Mouse (Mus musculus): ENCODE data around the gene Pde6d. TPM values are rescaled to one million over a fixed set of nuclear protein-coding genes. Genes with fewer than 3 reads are reported as not detected.

Pde6d gene
- polyA plus RNA-seq, 2 experiments, result 63.0 to 63.2 TPM

GRCm38 (mm10) chr1:86506420-86506819 lies 76.0 kb downstream of the Pde6d start:
- peaks cover 40% of the 10 kb centered on the region for H3K4me1 ChIP-seq (ENCODE audit: control insufficient read depth, insufficient read depth, low read length)
- no peak overlapping the region for H3K4me3 ChIP-seq (replicated peaks; ENCODE audit: low read length)
- H3K36me3 ChIP-seq (ENCODE audit: control insufficient read depth, insufficient read depth, low read length), result no peaks in the 10 kb centered on the region
- DNase-seq (ENCODE audit: low spot score) (no peak), ATAC-seq (ENCODE audit: low FRiP score, low read depth) (no peak)
- H3K27me3 ChIP-seq (ENCODE audit: control insufficient read depth, insufficient read depth, low read length), result no peaks in the 10 kb centered on the region
- no peak overlapping the region for H3K9ac ChIP-seq (ENCODE audit: low read depth, low read length, severe bottlenecking)
- H3K27ac ChIP-seq (replicated peaks; ENCODE audit: low read depth, low read length), result no peak overlapping the region
- no peak for TF ChIP-seq POLR2A (IDR thresholded peaks at IDR 0.05; ENCODE audit: borderline replicate concordance, extremely low read depth, insufficient read depth, insufficient read length)
- 93% methylated on average over 5 of the region's 5 CpGs for WGBS
- H3K4me2 ChIP-seq (replicated peaks; ENCODE audit: low read depth, low read length, severe bottlenecking), result no peak overlapping the region
- no peaks in the 10 kb centered on the region for H3K9me3 ChIP-seq (ENCODE audit: control insufficient read depth, low read length)

- no peak overlapping the region for H3K9ac ChIP-seq (ENCODE audit: low read depth, low read length, severe bottlenecking)
- no peaks in the 10 kb centered on the region for H3K9me3 ChIP-seq (ENCODE audit: control insufficient read depth, low read length)
- peak overlapping the region; percentile 99 for H3K27ac ChIP-seq (replicated peaks; ENCODE audit: low read depth, low read length)
- no peak for DNase-seq (ENCODE audit: low spot score)
- H3K4me2 ChIP-seq (replicated peaks; ENCODE audit: low read depth, low read length, severe bottlenecking), result no peak overlapping the region; the same call in 1 of the 2 replicates
- no peaks in the 10 kb centered on the region for H3K27me3 ChIP-seq (ENCODE audit: control insufficient read depth, insufficient read depth, low read length)
- 73% methylated on average over 1 of the region's 1 CpGs for WGBS
- no peak for TF ChIP-seq POLR2A (IDR thresholded peaks at IDR 0.05; ENCODE audit: borderline replicate concordance, extremely low read depth, insufficient read depth, insufficient read length)
- H3K4me1 ChIP-seq (ENCODE audit: control insufficient read depth, insufficient read depth, low read length), result peaks cover 45% of the 10 kb centered on the region
- H3K4me3 ChIP-seq (replicated peaks; ENCODE audit: low read length), result no peak overlapping the region
- no peaks in the 10 kb centered on the region for H3K36me3 ChIP-seq (ENCODE audit: control insufficient read depth, insufficient read depth, low read length)
- no peak for ATAC-seq (ENCODE audit: low FRiP score, low read depth)
These were observed 77.0 kb downstream of the Pde6d start for GRCm38 (mm10) chr1:86505461-86505860.

GRCm38 (mm10) chr1:86504697-86505421 lies 77.6 kb downstream of the Pde6d start:
- Histone ChIP-seq H3K4me1 (ENCODE audit: control insufficient read depth, insufficient read depth, low read length) (peaks cover 45% of the 10 kb centered on the region), H3K9me3 (ENCODE audit: control insufficient read depth, low read length) (no peaks in the 10 kb centered on the region), H3K36me3 (ENCODE audit: control insufficient read depth, insufficient read depth, low read length) (no peaks in the 10 kb centered on the region), H3K4me3 (replicated peaks; ENCODE audit: low read length) (peak overlapping the region; percentile 44), H3K27ac (replicated peaks; ENCODE audit: low read depth, low read length) (peak overlapping the region; percentile 99), H3K9ac (ENCODE audit: low read depth, low read length, severe bottlenecking) (peak overlapping the region; percentile 80), H3K4me2 (replicated peaks; ENCODE audit: low read depth, low read length, severe bottlenecking) (peak overlapping the region; percentile 77), H3K27me3 (ENCODE audit: control insufficient read depth, insufficient read depth, low read length) (no peaks in the 10 kb centered on the region)
- no peak for DNase-seq (ENCODE audit: low spot score)
- 17% methylated on average over 19 of the region's 19 CpGs for WGBS
- no peak for TF ChIP-seq POLR2A (IDR thresholded peaks at IDR 0.05; ENCODE audit: borderline replicate concordance, extremely low read depth, insufficient read depth, insufficient read length)
- no peak for ATAC-seq (ENCODE audit: low FRiP score, low read depth)

- TF ChIP-seq POLR2A (IDR thresholded peaks at IDR 0.05; ENCODE audit: borderline replicate concordance, extremely low read depth, insufficient read depth, insufficient read length), result peak; percentile 72; the same call in 1 of the 2 replicates
- ATAC-seq (ENCODE audit: low FRiP score, low read depth) (peak; percentile 91), DNase-seq (ENCODE audit: low spot score) (peak; percentile 98)
- no peaks in the 10 kb centered on the region for H3K9me3 ChIP-seq (ENCODE audit: control insufficient read depth, low read length)
- peak overlapping the region; percentile 80 for H3K9ac ChIP-seq (ENCODE audit: low read depth, low read length, severe bottlenecking)
- WGBS, result under 1% methylated on average over 63 of the region's 64 CpGs
- peaks cover 40% of the 10 kb centered on the region for H3K4me1 ChIP-seq (ENCODE audit: control insufficient read depth, insufficient read depth, low read length)
- H3K27ac ChIP-seq (replicated peaks; ENCODE audit: low read depth, low read length), result peak overlapping the region; percentile 99
- no peaks in the 10 kb centered on the region for H3K27me3 ChIP-seq (ENCODE audit: control insufficient read depth, insufficient read depth, low read length)
- H3K4me3 ChIP-seq (replicated peaks; ENCODE audit: low read length), result peak overlapping the region; percentile 44
- H3K4me2 ChIP-seq (replicated peaks; ENCODE audit: low read depth, low read length, severe bottlenecking), result peak overlapping the region; percentile 77
- no peaks in the 10 kb centered on the region for H3K36me3 ChIP-seq (ENCODE audit: control insufficient read depth, insufficient read depth, low read length)
These were observed 78.3 kb downstream of the Pde6d start for GRCm38 (mm10) chr1:86503906-86504696.

GRCm38 (mm10) chr1:86503165-86503747 lies 79.2 kb downstream of the Pde6d start:
- Histone ChIP-seq H3K27me3 (ENCODE audit: control insufficient read depth, insufficient read depth, low read length) (no peaks in the 10 kb centered on the region), H3K9ac (ENCODE audit: low read depth, low read length, severe bottlenecking) (peak overlapping the region; percentile 80), H3K27ac (replicated peaks; ENCODE audit: low read depth, low read length) (peak overlapping the region; percentile 99), H3K9me3 (ENCODE audit: control insufficient read depth, low read length) (no peaks in the 10 kb centered on the region), H3K4me2 (replicated peaks; ENCODE audit: low read depth, low read length, severe bottlenecking) (peak overlapping the region; percentile 77), H3K4me1 (ENCODE audit: control insufficient read depth, insufficient read depth, low read length) (peaks cover 46% of the 10 kb centered on the region), H3K36me3 (ENCODE audit: control insufficient read depth, insufficient read depth, low read length) (no peaks in the 10 kb centered on the region), H3K4me3 (replicated peaks; ENCODE audit: low read length) (peak overlapping the region; percentile 44)
- ATAC-seq (ENCODE audit: low FRiP score, low read depth) (peak; percentile 28), DNase-seq (ENCODE audit: low spot score) (peak; percentile 80)
- WGBS, result 7% methylated on average over 14 of the region's 16 CpGs
- TF ChIP-seq POLR2A (IDR thresholded peaks at IDR 0.05; ENCODE audit: borderline replicate concordance, extremely low read depth, insufficient read depth, insufficient read length), result no peak; the same call in 1 of the 2 replicates

All from limb, embryonic 14.5 days (tissue).